Comparison of ENCODE assay signal across 8 mouse cellular contexts in the genomic region with DNA sequence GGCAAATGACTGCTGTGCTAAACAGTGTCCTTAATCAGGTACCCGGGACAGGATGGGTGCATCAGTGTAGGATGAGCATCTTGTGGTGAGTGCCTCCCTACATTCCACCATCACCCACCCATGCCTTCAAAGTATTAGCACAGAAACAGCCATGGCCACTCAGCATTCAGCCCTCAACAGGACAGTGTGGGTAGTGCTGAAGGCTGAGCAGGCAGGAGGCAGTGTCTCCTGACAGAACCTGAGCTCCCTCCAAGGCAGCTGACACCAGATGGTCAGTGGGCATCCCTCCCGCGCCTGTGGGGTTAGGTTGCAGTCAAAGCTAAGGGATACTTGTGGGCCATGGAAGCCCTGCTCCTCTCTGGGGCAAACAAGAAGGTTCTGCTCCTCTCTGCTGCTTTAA.
DNase-seq lines count a peak whose midpoint lies in the region; ATAC-seq and TF ChIP-seq lines count a peak whose summit lies in the region.

No protein-coding gene starts in this region.

- DNase-seq in brain, adult 2 months (ENCODE audit: low read depth, low spot score): peak; percentile 96
- DNase-seq in cerebellum, postnatal 14 days: peak; percentile 94 to 96
- DNase-seq in heart, postnatal 10 days: peak; percentile 54
- no peak for DNase-seq in MN1 (ENCODE audit: low spot score)
- no peak for DNase-seq in spleen, adult 18-20 months
- no peak for DNase-seq in kidney, adult 18-20 months

- peaks cover 51% of the 10 kb centered on the region for H3K36me3 ChIP-seq in intestine, postnatal 0 days (ENCODE audit: control insufficient read depth, insufficient read depth)
- peaks cover 13% of the 10 kb centered on the region for H3K36me3 ChIP-seq in intestine, embryonic 15.5 days

- ATAC-seq in intestine, postnatal 0 days: no peak
- no peak for ATAC-seq in intestine, embryonic 15.5 days

- no peaks in the 10 kb centered on the region for H3K27me3 ChIP-seq in intestine, postnatal 0 days (replicated peaks; ENCODE audit: control insufficient read depth, insufficient read depth, low read length)
- H3K27me3 ChIP-seq in intestine, embryonic 15.5 days (replicated peaks): no peaks in the 10 kb centered on the region

- H3K4me3 ChIP-seq in intestine, postnatal 0 days (ENCODE audit: low read depth, low read length): no peak overlapping the region
- H3K4me3 ChIP-seq in intestine, embryonic 15.5 days (replicated peaks): no peak overlapping the region

- no peaks in the 10 kb centered on the region for H3K4me1 ChIP-seq in intestine, postnatal 0 days (replicated peaks; ENCODE audit: control insufficient read depth, insufficient read depth, low read length)
- H3K4me1 ChIP-seq in intestine, embryonic 15.5 days (replicated peaks): no peaks in the 10 kb centered on the region

- no peak overlapping the region for H3K27ac ChIP-seq in intestine, postnatal 0 days (ENCODE audit: low read depth, low read length)
- no peak overlapping the region for H3K27ac ChIP-seq in intestine, embryonic 15.5 days

- H3K4me2 ChIP-seq in intestine, postnatal 0 days (replicated peaks; ENCODE audit: low read depth): no peak overlapping the region
- no peak overlapping the region for H3K4me2 ChIP-seq in intestine, embryonic 15.5 days (replicated peaks)

- no peaks in the 10 kb centered on the region for H3K9me3 ChIP-seq in intestine, postnatal 0 days (ENCODE audit: control insufficient read depth)
- H3K9me3 ChIP-seq in intestine, embryonic 15.5 days: no peaks in the 10 kb centered on the region

- WGBS in intestine, postnatal 0 days: 65% methylated on average over 3 of the region's 3 CpGs
- WGBS in intestine, embryonic 15.5 days: 52% methylated on average over 3 of the region's 3 CpGs

- TF ChIP-seq CTCF in intestine, postnatal 0 days (IDR thresholded peaks at IDR 0.05; ENCODE audit: low read depth): 0 out of 2 replicates have a peak, but pooled peaks have one; percentile 18

- intact Hi-C loops in heart, postnatal 10 days (cut with DNase I): no loop called here

- H3K9ac ChIP-seq in intestine, postnatal 0 days (ENCODE audit: low read depth, low read length): no peak overlapping the region
- no peak overlapping the region for H3K9ac ChIP-seq in intestine, embryonic 15.5 days

Comparison
In these comparisons a context has a peak if more than half of its experiments do, and no peak if none do; other contexts are left out.
1. DNase-seq: peak in brain, adult 2 months (single experiment), cerebellum, postnatal 14 days (2 of 2) and heart, postnatal 10 days (2 of 2); none in MN1 (single experiment), spleen, adult 18-20 months (0 of 2) and kidney, adult 18-20 months (single experiment).